Mouse (Mus musculus) right cerebral cortex, postnatal 10 days (tissue): Measurements from ENCODE around the gene Wdsub1.

ENCODE experiments used
- DNase-seq, 2 experiments: peaks; one replicate each; pipeline ENCODE4 v3.0.0; 2021; ENCODE audit warnings: low spot score in 2 of 2

Gene Wdsub1

GRCm38 (mm10) chr2:59841189-59841939, 41.0 kb downstream of the Wdsub1 start:
- no peak for DNase-seq

- no peak for DNase-seq
These were observed 42.2 kb downstream of the Wdsub1 start for GRCm38 (mm10) chr2:59840191-59840590.

- DNase-seq, result no peak
These were observed 42.6 kb downstream of the Wdsub1 start for GRCm38 (mm10) chr2:59839755-59840154.

- no peak for DNase-seq
These were observed 43.6 kb downstream of the Wdsub1 start for GRCm38 (mm10) chr2:59838825-59839224.

GRCm38 (mm10) chr2:59831831-59832230, 50.6 kb downstream of the Wdsub1 start:
- no peak for DNase-seq

GRCm38 (mm10) chr2:59830940-59831339, 51.5 kb downstream of the Wdsub1 start:
- DNase-seq, result no peak

- DNase-seq, result peak; percentile 49
These were observed 52.2 kb downstream of the Wdsub1 start for GRCm38 (mm10) chr2:59830151-59830550.

GRCm38 (mm10) chr2:59829718-59830117, 52.7 kb downstream of the Wdsub1 start:
- no peak for DNase-seq

GRCm38 (mm10) chr2:59828777-59829508, 53.4 kb downstream of the Wdsub1 start:
- peak; percentile 54 to 66 for DNase-seq

- DNase-seq, result peak in 1 of 2 experiments; percentile 43
These were observed 54.2 kb downstream of the Wdsub1 start for GRCm38 (mm10) chr2:59828103-59828655.

GRCm38 (mm10) chr2:59825380-59825779, 57.0 kb downstream of the Wdsub1 start:
- no peak for DNase-seq

GRCm38 (mm10) chr2:59824289-59824688, 58.1 kb downstream of the Wdsub1 start:
- no peak for DNase-seq

- no peak for DNase-seq
These were observed 61.3 kb downstream of the Wdsub1 start for GRCm38 (mm10) chr2:59821044-59821443.

- no peak for DNase-seq
These were observed 62.3 kb downstream of the Wdsub1 start for GRCm38 (mm10) chr2:59820088-59820487.

GRCm38 (mm10) chr2:59819415-59819814, 63.0 kb downstream of the Wdsub1 start:
- DNase-seq, result no peak

- DNase-seq, result no peak
These were observed 63.7 kb downstream of the Wdsub1 start for GRCm38 (mm10) chr2:59818663-59819062.

GRCm38 (mm10) chr2:59814997-59815396, 67.4 kb downstream of the Wdsub1 start:
- DNase-seq, result no peak

- DNase-seq, result no peak
These were observed 68.9 kb downstream of the Wdsub1 start for GRCm38 (mm10) chr2:59813457-59813856.

GRCm38 (mm10) chr2:59812641-59813040, 69.8 kb downstream of the Wdsub1 start:
- no peak for DNase-seq

GRCm38 (mm10) chr2:59811247-59811646, 71.1 kb downstream of the Wdsub1 start:
- no peak for DNase-seq

- DNase-seq, result no peak
These were observed 72.4 kb downstream of the Wdsub1 start for GRCm38 (mm10) chr2:59810039-59810438.

- no peak for DNase-seq
These were observed 73.8 kb downstream of the Wdsub1 start for GRCm38 (mm10) chr2:59808608-59809007.

- no peak for DNase-seq
These were observed 76.4 kb downstream of the Wdsub1 start for GRCm38 (mm10) chr2:59806038-59806437.
